Mouse (Mus musculus): ENCODE data around the gene Ppp2ca.
"Not testable (repeated sequence)": the region's sequence is repeated elsewhere in the genome, so short reads cannot be mapped to it uniquely, and the experiment has no call there.

The Ppp2ca gene

DNA sequence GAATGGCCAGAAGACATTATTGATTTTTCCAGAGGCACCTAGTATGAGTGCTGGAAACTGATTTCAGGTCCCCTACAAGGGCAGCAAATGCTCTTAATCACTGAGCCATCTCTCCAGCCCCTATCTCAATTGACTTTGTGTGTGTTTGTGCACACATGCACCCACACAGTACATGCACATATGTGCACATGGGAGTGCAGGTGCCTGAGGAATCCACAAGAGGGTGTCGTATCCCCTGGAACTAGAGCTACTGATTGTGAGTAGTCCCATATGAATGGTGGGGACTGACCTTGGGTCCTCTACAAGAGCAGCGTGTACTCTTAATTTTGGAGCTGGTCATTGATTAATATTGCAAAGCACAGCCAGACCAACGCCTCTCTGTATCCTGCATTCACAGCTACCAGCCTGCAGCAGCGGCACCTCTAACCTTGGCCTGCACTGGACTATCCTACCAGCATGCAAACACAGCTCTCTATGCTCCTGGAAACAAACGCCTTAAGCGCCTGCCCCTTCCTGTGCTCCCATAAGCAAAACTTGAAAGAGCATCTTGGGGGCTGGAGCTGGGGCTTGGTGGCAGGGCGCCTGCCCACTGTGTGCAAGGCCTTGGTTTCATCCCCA, 32.1 kb downstream of the Ppp2ca start:
- DNase-seq (ENCODE audit: low read depth, low spot score): no peak

DNA sequence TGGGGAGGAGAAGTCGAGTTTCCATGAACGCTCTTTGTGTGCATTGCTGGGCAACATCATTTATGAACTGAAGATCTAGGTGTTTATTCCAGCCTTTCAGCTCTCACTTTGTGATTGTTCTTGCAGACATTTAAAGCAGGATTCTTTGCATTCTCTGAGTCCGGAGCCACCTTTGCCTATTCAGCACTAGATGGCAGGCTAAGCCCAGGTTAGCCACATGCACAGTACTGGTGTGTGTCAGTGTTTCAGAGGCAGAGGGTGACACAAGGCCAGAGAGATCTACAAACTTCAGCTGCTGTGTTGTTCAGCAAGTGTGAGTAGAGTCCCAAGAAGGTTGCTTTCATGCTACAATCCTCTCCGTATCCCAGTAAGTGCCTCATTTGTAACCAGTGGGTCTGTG, 45.2 kb downstream of the Ppp2ca start:
- not testable (repeated sequence) for DNase-seq (ENCODE audit: low read depth, low spot score)

DNA sequence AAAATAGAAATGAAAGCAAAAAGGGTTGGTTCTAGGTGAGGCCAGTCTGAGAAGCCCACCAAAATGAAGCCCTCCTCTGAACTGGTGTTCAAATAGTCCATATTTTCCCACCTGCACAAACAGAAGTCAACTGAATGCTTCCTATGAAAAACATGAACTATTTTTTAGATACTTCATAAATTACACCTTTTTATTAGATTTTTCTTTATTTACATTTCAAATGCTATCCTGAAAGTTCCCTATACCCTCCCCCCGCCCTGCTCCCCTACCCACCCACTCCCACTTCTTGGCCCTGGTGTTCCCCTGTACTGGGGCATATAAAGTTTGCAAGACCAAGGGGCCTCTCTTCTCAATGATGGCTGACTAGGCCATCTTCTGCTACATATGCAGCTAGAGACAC, 46.9 kb downstream of the Ppp2ca start, which contains the start of gene Olfr1373:
Olfr1373 (minus strand) TSS at position 101 of the 400 bp plus-strand sequence.
- DNase-seq (ENCODE audit: low read depth, low spot score): not testable (repeated sequence)

DNA sequence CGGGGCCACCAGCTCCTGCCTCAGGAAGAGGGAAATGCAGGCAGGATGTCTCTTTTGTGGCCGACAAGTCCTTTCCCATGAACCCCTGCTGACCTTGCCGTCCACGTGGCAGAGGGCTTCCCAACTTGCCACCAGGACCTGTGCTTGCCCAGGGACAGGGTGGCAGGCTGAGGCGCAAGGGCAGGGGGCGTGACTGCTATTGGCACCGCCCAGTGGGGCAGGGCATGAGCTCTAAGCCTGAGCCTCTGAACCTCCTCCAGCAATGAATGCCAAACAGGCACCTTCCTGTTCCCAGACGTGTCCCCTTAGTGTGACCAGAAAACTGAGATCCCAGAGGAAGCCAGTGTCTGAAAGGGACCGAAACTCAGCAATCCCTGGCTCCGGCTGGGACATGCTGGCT, 65.4 kb downstream of the Ppp2ca start:
- no peak for DNase-seq (ENCODE audit: low read depth, low spot score)

DNA sequence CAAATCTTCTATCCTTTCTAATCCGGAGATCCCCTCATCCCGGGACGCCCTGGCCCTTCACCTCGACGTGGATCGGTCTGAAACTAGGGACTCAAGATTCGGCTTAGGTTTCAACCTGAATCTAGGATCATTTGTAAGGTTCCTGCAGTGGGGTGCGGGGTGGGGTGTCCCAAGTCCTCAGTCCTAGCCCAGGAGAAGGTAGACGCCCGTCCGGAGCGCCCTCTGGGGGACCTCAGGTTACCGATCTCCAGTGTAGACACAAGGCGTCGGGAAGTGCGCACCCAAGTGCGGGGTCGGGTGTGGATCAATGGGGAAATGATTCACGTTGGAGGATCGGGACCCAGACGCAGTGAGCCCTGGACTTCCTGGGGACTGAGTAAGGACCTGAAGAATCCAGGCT, 68.6 kb downstream of the Ppp2ca start:
- DNase-seq (ENCODE audit: low read depth, low spot score): no peak

GRCm38 (mm10) chr11:52167901-52168302, 69.4 kb downstream of the Ppp2ca start:
- not testable (repeated sequence) for DNase-seq (ENCODE audit: low read depth, low spot score)

GRCm38 (mm10) chr11:52168461-52168860, 70.0 kb downstream of the Ppp2ca start:
- no peak for DNase-seq (ENCODE audit: low read depth, low spot score)

Measured in embryo, embryonic 11.5 days (tissue).